Mouse (Mus musculus) bone marrow, adult 2 months (tissue): Measurements from ENCODE around the gene Pdhx.

Experiments
- CTCF ChIP-seq: fragments of 200-500 bp; IDR thresholded peaks from 2 replicates; pipeline ENCODE4 v1.5.1; 2011; ENCODE audit warnings: low read length, control low read depth; ENCODE audit not compliant: control insufficient read depth, insufficient read depth
- POLR2A ChIP-seq: fragments of 200-500 bp; IDR thresholded peaks from 2 replicates; pipeline ENCODE4 v1.6.1; 2011; ENCODE audit warnings: low read depth, mild to moderate bottlenecking, control low read depth, low read length, borderline replicate concordance; ENCODE audit not compliant: control insufficient read depth

- TF ChIP-seq CTCF (no peak), POLR2A (no peak)
Observed at GRCm38 (mm10) chr2:102979112-102979511, 94.2 kb downstream of the Pdhx start.
